Mouse (Mus musculus) left cerebral cortex, adult 8-10 months (tissue): ENCODE data around the gene Rbm20. TPM values are rescaled to one million over a fixed set of nuclear protein-coding genes. Genes with fewer than 3 reads are reported as not detected.

Source experiments
- DNase-seq, 2 experiments: peaks; one replicate each; pipeline ENCODE4 v3.0.0; 2022; ENCODE audit warnings: low spot score in 2 of 2
- total RNA-seq, 4 experiments: library from RNA; stranded (reverse); gene quantifications; 2 replicates each; pipeline ENCODE4 v1.2.4; 2022

Gene Rbm20
- total RNA-seq, 4 experiments from 2014 or later: 4.7 to 6.5 (median 5.8) TPM

GRCm38 (mm10) chr19:53809185-53809861 lies 132.2 kb downstream of the Rbm20 start:
- DNase-seq: peak in 1 of 2 experiments; percentile 80

DNA sequence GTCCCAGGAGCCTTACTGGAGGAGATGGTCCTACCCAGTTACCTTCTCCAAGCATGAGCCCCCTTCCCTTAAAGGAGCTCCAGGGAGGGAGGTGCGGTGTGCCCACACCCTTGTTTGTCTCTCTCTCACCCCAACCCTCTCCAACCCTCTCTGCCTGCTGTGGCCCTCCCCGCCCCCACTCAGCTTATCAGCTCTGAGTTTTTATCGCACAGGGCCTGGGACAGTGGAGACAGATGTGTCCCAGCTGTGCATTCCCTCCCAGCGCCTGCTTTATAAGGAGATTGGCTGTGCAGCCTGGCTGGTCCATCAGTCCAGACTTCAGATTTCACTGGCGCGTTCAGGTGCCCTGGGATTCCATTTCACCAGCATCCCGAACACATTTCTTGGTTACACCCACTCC lies 132.9 kb downstream of the Rbm20 start:
- no peak for DNase-seq

- DNase-seq: no peak
Measured at GRCm38 (mm10) chr19:53810584-53810983, 133.5 kb downstream of the Rbm20 start.

DNA sequence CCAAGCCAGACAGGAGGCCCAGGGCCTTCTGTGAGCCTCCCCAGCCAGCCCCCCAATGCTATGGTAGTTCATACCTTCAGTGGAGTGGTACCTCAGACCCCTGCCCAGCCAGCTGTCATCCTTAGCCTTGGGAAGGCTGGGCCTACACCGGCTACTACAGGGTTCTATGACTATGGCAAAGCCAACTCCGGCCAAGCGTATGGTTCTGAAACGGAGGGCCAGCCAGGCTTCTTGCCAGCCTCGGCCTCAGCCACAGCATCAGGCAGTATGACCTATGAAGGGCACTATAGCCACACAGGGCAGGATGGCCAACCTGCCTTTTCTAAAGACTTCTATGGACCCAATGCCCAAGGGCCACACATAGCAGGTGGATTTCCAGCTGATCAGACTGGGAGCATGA lies 136.5 kb downstream of the Rbm20 start:
- DNase-seq: no peak

GRCm38 (mm10) chr19:53815714-53816113 lies 138.6 kb downstream of the Rbm20 start:
- no peak for DNase-seq

GRCm38 (mm10) chr19:53816242-53816641 lies 139.1 kb downstream of the Rbm20 start:
- no peak for DNase-seq

DNA sequence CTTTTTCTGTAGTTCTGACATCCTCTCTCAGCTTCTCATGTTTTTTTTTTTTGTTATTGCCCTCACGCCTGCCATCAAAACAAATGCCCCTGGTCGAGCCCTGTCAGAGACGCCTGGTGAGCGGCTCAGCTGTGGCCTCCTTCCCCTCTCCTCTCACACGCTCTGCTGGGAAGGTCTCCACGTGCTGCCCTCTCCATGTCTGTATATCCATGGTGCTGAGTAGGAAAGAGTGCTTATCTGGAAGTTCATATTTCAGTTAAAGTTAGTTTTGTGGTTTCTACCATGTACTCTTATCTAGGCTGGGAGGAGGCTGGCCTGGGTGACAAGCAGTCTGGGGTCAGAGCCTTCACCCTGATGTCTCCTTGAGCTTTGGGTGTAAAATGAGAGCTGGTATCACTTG lies 142.2 kb downstream of the Rbm20 start:
- no peak for DNase-seq

- DNase-seq: no peak
Measured at GRCm38 (mm10) chr19:53821241-53822120, 144.4 kb downstream of the Rbm20 start.

GRCm38 (mm10) chr19:53823847-53824246 lies 146.7 kb downstream of the Rbm20 start:
- DNase-seq: no peak

- no peak for DNase-seq
Measured at GRCm38 (mm10) chr19:53824872-53825680, 148.0 kb downstream of the Rbm20 start.

- DNase-seq: no peak
Measured at GRCm38 (mm10) chr19:53829990-53830389, 152.9 kb downstream of the Rbm20 start.

- DNase-seq: no peak
Measured at GRCm38 (mm10) chr19:53830407-53831163, 153.5 kb downstream of the Rbm20 start.

- DNase-seq: no peak
Measured at GRCm38 (mm10) chr19:53831164-53831448, 154.0 kb downstream of the Rbm20 start.

- DNase-seq: no peak
Measured at GRCm38 (mm10) chr19:53832512-53832911, 155.4 kb downstream of the Rbm20 start.

DNA sequence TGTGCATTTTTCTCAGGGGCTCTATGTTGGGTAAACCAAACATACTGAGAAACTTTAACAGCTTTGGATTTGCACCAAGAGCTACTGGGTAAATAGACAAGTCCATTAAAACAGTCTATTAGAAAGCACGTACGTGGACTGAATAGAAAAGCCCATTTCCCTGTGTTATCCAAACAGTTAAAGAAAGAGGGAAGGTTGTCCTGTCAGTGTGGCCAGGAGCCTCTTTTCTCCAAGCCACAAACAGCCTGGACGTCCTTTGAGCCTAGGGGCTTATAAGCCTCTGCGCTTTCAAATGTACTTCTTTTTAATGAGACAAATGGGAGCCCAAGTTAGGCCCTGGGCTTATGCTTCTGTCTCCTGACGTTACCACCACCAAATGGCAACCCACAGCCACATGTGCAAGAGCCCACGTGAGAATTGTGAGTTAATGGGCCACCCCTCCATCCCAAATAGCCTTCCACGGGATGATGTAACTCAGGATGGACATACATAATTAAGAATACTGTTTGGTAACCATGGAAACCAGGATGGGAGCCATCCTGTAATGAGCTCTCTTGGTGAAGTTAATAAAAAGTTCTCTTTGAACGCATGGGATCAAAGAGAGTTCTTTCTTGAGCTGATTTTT lies 156.8 kb downstream of the Rbm20 start:
- DNase-seq: no peak

- DNase-seq: no peak
Measured at GRCm38 (mm10) chr19:53836569-53837454, 159.7 kb downstream of the Rbm20 start.

GRCm38 (mm10) chr19:53838850-53839249 lies 161.7 kb downstream of the Rbm20 start:
- no peak for DNase-seq

- DNase-seq: no peak
Measured at GRCm38 (mm10) chr19:53839837-53840236, 162.7 kb downstream of the Rbm20 start.

- no peak for DNase-seq
Measured at GRCm38 (mm10) chr19:53841915-53842314, 164.8 kb downstream of the Rbm20 start.

GRCm38 (mm10) chr19:53843972-53844371 lies 166.9 kb downstream of the Rbm20 start:
- DNase-seq: no peak
